Mouse (Mus musculus): ENCODE results near the gene Cyba. TPM values are rescaled to one million over a fixed set of nuclear protein-coding genes. Genes with fewer than 3 reads are reported as not detected.

Cyba gene
- polyA plus RNA-seq, 1 experiment from 2014 or later = 62.2 TPM

GRCm38 (mm10) chr8:122435375-122435774, 2.6 kb upstream of the Cyba start:
- peaks cover 3% of the 10 kb centered on the region for H3K36me3 ChIP-seq (replicated peaks; ENCODE audit: control insufficient read depth, insufficient read depth, low read depth, low read length)
- no peak overlapping the region for H3K9ac ChIP-seq (replicated peaks; ENCODE audit: low read length)
- H3K4me1 ChIP-seq (ENCODE audit: control insufficient read depth, insufficient read depth, low read length) = no peaks in the 10 kb centered on the region; the same call in 1 of the 2 replicates
- no peaks in the 10 kb centered on the region for H3K9me3 ChIP-seq (replicated peaks; ENCODE audit: control insufficient read depth, low read length)
- ATAC-seq (replicated peaks; ENCODE audit: insufficient number of reproducible peaks, low FRiP score, low TSS enrichment, low read depth) (no peak), DNase-seq (ENCODE audit: low spot score) (no peak)
- H3K4me3 ChIP-seq (ENCODE audit: low read depth, low read length) = no peak overlapping the region
- WGBS = 87% methylated on average over 6 of the region's 6 CpGs
- no peak overlapping the region for H3K27ac ChIP-seq (replicated peaks; ENCODE audit: low read depth, low read length)
- H3K27me3 ChIP-seq (ENCODE audit: control insufficient read depth, insufficient read depth, low read length) = no peaks in the 10 kb centered on the region
- H3K4me2 ChIP-seq (ENCODE audit: low read depth, low read length) = no peak overlapping the region

DNA sequence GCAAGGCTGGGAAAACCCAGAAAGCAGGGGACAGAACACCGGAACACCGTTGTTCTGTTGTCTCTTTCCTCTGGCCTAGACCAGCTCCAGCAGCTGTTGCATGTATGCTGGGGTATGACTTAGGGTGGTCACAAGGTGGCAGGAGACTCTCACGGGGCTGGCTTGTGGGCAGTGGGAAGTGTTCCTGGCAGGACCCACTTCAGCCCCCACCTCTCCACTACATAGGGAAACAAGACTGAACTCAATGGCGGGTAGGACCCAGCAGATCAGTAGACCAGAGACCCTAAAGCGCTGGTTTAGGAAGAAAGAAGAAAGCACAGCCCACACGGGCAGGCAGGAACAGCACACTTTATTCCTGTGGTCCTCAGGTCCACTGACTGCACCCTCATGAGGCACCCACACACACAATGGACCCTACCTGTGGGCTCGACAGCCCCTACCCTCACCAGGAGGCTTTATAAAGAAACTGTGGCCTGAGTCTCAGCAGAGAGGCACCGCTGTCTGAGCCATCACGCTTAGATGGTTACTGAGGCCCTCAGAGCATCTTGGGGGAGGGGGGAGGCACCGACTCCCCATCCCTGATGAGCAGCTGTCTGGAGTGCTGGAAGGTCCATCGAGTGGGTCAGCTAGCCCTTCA, 657 bp upstream of the Cyba start:
- Histone ChIP-seq H3K9ac (replicated peaks; ENCODE audit: low read length) (no peak overlapping the region), H3K36me3 (replicated peaks; ENCODE audit: control insufficient read depth, insufficient read depth, low read depth, low read length) (peaks cover 3% of the 10 kb centered on the region), H3K4me3 (ENCODE audit: low read depth, low read length) (no peak overlapping the region)

GRCm38 (mm10) chr8:122431694-122432442, 862 bp downstream of the Cyba start:
- DNase-seq (ENCODE audit: low spot score) (no peak), ATAC-seq (replicated peaks; ENCODE audit: insufficient number of reproducible peaks, low FRiP score, low TSS enrichment, low read depth) (no peak; the same call in 1 of the 2 replicates)
- 43% methylated on average over 18 of the region's 18 CpGs for WGBS
- Histone ChIP-seq H3K36me3 (replicated peaks; ENCODE audit: control insufficient read depth, insufficient read depth, low read depth, low read length) (peaks cover 3% of the 10 kb centered on the region), H3K27ac (replicated peaks; ENCODE audit: low read depth, low read length) (no peak overlapping the region), H3K27me3 (ENCODE audit: control insufficient read depth, insufficient read depth, low read length) (no peaks in the 10 kb centered on the region), H3K4me3 (ENCODE audit: low read depth, low read length) (peak overlapping the region; percentile 46), H3K9ac (replicated peaks; ENCODE audit: low read length) (peak overlapping the region; percentile 71), H3K4me1 (ENCODE audit: control insufficient read depth, insufficient read depth, low read length) (no peaks in the 10 kb centered on the region; the same call in 1 of the 2 replicates), H3K4me2 (ENCODE audit: low read depth, low read length) (peak overlapping the region; percentile 94), H3K9me3 (replicated peaks; ENCODE audit: control insufficient read depth, low read length) (no peaks in the 10 kb centered on the region)

More for the DNA sequence above, 657 bp upstream of the Cyba start:
- Histone ChIP-seq H3K27me3 (ENCODE audit: control insufficient read depth, insufficient read depth, low read length) (no peaks in the 10 kb centered on the region), H3K27ac (replicated peaks; ENCODE audit: low read depth, low read length) (no peak overlapping the region), H3K9me3 (replicated peaks; ENCODE audit: control insufficient read depth, low read length) (no peaks in the 10 kb centered on the region), H3K4me1 (ENCODE audit: control insufficient read depth, insufficient read depth, low read length) (no peaks in the 10 kb centered on the region; the same call in 1 of the 2 replicates), H3K4me2 (ENCODE audit: low read depth, low read length) (no peak overlapping the region)
- no peak for DNase-seq (ENCODE audit: low spot score)
- WGBS = 70% methylated on average over 11 of the region's 11 CpGs
- no peak; the same call in 1 of the 2 replicates for ATAC-seq (replicated peaks; ENCODE audit: insufficient number of reproducible peaks, low FRiP score, low TSS enrichment, low read depth)

GRCm38 (mm10) chr8:122430646-122431045, 2.1 kb downstream of the Cyba start:
- no peak overlapping the region for H3K27ac ChIP-seq (replicated peaks; ENCODE audit: low read depth, low read length)
- no peak overlapping the region for H3K9ac ChIP-seq (replicated peaks; ENCODE audit: low read length)
- H3K4me2 ChIP-seq (ENCODE audit: low read depth, low read length) = no peak overlapping the region
- WGBS = 88% methylated on average over 3 of the region's 3 CpGs
- H3K4me1 ChIP-seq (ENCODE audit: control insufficient read depth, insufficient read depth, low read length) = no peaks in the 10 kb centered on the region; the same call in 1 of the 2 replicates
- no peak overlapping the region for H3K4me3 ChIP-seq (ENCODE audit: low read depth, low read length)
- ATAC-seq (replicated peaks; ENCODE audit: insufficient number of reproducible peaks, low FRiP score, low TSS enrichment, low read depth) (no peak), DNase-seq (ENCODE audit: low spot score) (no peak)
- no peaks in the 10 kb centered on the region for H3K27me3 ChIP-seq (ENCODE audit: control insufficient read depth, insufficient read depth, low read length)
- no peaks in the 10 kb centered on the region; the same call in 1 of the 2 replicates for H3K36me3 ChIP-seq (replicated peaks; ENCODE audit: control insufficient read depth, insufficient read depth, low read depth, low read length)
- H3K9me3 ChIP-seq (replicated peaks; ENCODE audit: control insufficient read depth, low read length) = no peaks in the 10 kb centered on the region

DNA sequence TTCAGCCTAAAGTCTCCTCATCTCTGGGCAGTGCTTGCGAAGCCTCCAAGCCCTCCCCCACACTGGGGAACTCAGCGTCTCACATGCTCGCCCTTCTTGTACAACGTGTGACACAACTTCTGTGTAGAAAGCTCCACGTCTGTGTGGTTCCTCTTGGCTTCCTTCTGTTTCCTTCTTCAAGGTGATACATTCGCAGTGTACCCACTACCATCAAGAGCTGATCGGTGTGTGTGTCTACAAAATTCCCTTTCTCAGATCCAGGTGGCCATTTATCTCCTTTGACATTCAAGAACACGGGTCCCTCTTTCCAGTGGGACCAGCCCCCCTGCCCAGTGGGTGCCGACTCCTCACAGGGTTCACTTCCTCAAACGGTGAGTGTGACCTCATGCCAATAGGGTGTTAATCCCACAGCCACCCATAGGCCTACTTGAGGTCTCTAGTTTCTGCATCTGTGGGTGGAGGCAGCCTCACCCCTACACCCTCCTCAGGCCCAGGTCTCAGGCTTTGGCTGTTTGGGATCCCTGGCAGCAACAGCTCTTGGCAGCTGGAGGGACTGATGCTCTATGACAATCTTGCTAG, 2.6 kb downstream of the Cyba start:
- ATAC-seq (replicated peaks; ENCODE audit: insufficient number of reproducible peaks, low FRiP score, low TSS enrichment, low read depth) (no peak), DNase-seq (ENCODE audit: low spot score) (no peak)
- Histone ChIP-seq H3K27ac (replicated peaks; ENCODE audit: low read depth, low read length) (no peak overlapping the region), H3K9ac (replicated peaks; ENCODE audit: low read length) (no peak overlapping the region), H3K36me3 (replicated peaks; ENCODE audit: control insufficient read depth, insufficient read depth, low read depth, low read length) (no peaks in the 10 kb centered on the region; the same call in 1 of the 2 replicates), H3K4me1 (ENCODE audit: control insufficient read depth, insufficient read depth, low read length) (no peaks in the 10 kb centered on the region; the same call in 1 of the 2 replicates), H3K4me2 (ENCODE audit: low read depth, low read length) (no peak overlapping the region), H3K4me3 (ENCODE audit: low read depth, low read length) (no peak overlapping the region), H3K27me3 (ENCODE audit: control insufficient read depth, insufficient read depth, low read length) (no peaks in the 10 kb centered on the region), H3K9me3 (replicated peaks; ENCODE audit: control insufficient read depth, low read length) (no peaks in the 10 kb centered on the region)
- 84% methylated on average over 10 of the region's 10 CpGs for WGBS

GRCm38 (mm10) chr8:122428163-122428562, 4.6 kb downstream of the Cyba start:
- Histone ChIP-seq H3K4me2 (ENCODE audit: low read depth, low read length) (no peak overlapping the region), H3K9me3 (replicated peaks; ENCODE audit: control insufficient read depth, low read length) (no peaks in the 10 kb centered on the region), H3K4me3 (ENCODE audit: low read depth, low read length) (no peak overlapping the region), H3K36me3 (replicated peaks; ENCODE audit: control insufficient read depth, insufficient read depth, low read depth, low read length) (no peaks in the 10 kb centered on the region), H3K4me1 (ENCODE audit: control insufficient read depth, insufficient read depth, low read length) (no peaks in the 10 kb centered on the region; the same call in 1 of the 2 replicates), H3K27ac (replicated peaks; ENCODE audit: low read depth, low read length) (no peak overlapping the region), H3K9ac (replicated peaks; ENCODE audit: low read length) (no peak overlapping the region), H3K27me3 (ENCODE audit: control insufficient read depth, insufficient read depth, low read length) (no peaks in the 10 kb centered on the region)
- DNase-seq (ENCODE audit: low spot score) (no peak), ATAC-seq (replicated peaks; ENCODE audit: insufficient number of reproducible peaks, low FRiP score, low TSS enrichment, low read depth) (no peak)
- WGBS = 88% methylated on average over 9 of the region's 9 CpGs

DNA sequence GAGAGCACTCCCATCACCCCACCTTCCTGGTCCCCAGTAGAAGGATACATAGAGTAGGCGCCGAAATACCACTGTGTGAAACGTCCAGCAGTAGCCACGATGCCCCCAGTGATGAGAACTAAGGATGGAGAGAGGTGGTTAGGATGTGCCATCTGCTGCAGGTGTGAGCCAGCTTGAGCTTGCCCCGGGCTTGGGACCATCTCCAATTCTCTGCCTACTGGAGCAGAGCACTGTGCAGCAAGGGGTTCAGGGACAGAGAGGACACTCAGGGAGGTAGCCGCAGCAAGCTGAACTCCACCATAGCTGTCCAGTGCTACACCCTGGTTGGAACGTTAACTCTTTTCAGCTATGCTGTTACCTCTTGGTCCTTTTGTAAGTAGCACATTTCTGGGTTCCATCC, 5.1 kb downstream of the Cyba start:
- 92% methylated on average over 7 of the region's 7 CpGs for WGBS
- Histone ChIP-seq H3K27me3 (ENCODE audit: control insufficient read depth, insufficient read depth, low read length) (no peaks in the 10 kb centered on the region), H3K9me3 (replicated peaks; ENCODE audit: control insufficient read depth, low read length) (no peaks in the 10 kb centered on the region), H3K36me3 (replicated peaks; ENCODE audit: control insufficient read depth, insufficient read depth, low read depth, low read length) (no peaks in the 10 kb centered on the region; the same call in 1 of the 2 replicates), H3K4me2 (ENCODE audit: low read depth, low read length) (no peak overlapping the region), H3K9ac (replicated peaks; ENCODE audit: low read length) (no peak overlapping the region), H3K4me1 (ENCODE audit: control insufficient read depth, insufficient read depth, low read length) (no peaks in the 10 kb centered on the region; the same call in 1 of the 2 replicates), H3K27ac (replicated peaks; ENCODE audit: low read depth, low read length) (no peak overlapping the region), H3K4me3 (ENCODE audit: low read depth, low read length) (no peak overlapping the region)
- DNase-seq (ENCODE audit: low spot score) = no peak
- ATAC-seq (replicated peaks; ENCODE audit: insufficient number of reproducible peaks, low FRiP score, low TSS enrichment, low read depth) = no peak

DNA sequence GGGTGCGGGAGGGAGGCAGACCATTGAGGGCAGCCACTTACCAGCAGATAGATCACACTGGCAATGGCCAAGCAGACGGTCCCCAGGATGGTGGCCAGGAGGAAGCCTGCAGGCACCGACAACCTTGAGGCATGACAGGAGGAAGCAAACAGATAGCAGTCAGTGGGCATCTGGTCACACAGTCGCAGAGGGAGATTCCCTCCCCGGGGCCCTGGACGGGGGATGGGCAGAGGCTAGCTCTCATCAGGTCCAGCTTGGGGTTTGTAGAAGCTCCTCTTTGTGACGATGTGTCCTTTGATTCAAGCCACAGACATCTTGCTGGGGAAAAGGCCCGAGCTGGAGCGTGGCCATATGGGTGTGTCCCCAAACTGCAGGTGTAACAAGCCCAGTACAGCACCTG, 6.6 kb downstream of the Cyba start:
- Histone ChIP-seq H3K36me3 (replicated peaks; ENCODE audit: control insufficient read depth, insufficient read depth, low read depth, low read length) (no peaks in the 10 kb centered on the region; the same call in 1 of the 2 replicates), H3K9ac (replicated peaks; ENCODE audit: low read length) (no peak overlapping the region), H3K4me3 (ENCODE audit: low read depth, low read length) (no peak overlapping the region), H3K27me3 (ENCODE audit: control insufficient read depth, insufficient read depth, low read length) (no peaks in the 10 kb centered on the region), H3K4me1 (ENCODE audit: control insufficient read depth, insufficient read depth, low read length) (no peaks in the 10 kb centered on the region), H3K27ac (replicated peaks; ENCODE audit: low read depth, low read length) (no peak overlapping the region), H3K9me3 (replicated peaks; ENCODE audit: control insufficient read depth, low read length) (no peaks in the 10 kb centered on the region), H3K4me2 (ENCODE audit: low read depth, low read length) (no peak overlapping the region)
- no peak; the same call in 1 of the 2 replicates for ATAC-seq (replicated peaks; ENCODE audit: insufficient number of reproducible peaks, low FRiP score, low TSS enrichment, low read depth)
- no peak for DNase-seq (ENCODE audit: low spot score)
- WGBS = 74% methylated on average over 9 of the region's 9 CpGs
